Mouse (Mus musculus): Measurements from ENCODE around the gene Palm3.
A peak's percentile ranks its signal among the peaks of the same experiment; 100 is the strongest.

The Palm3 gene

GRCm38 (mm10) chr8:84025863-84026262, 4.6 kb downstream of the Palm3 start:
- DNase-seq, result peak; percentile 76

- DNase-seq, result no peak
These were observed 6.2 kb downstream of the Palm3 start for GRCm38 (mm10) chr8:84027449-84027848.

GRCm38 (mm10) chr8:84029272-84029671, 8.0 kb downstream of the Palm3 start:
- DNase-seq, result no peak

- no peak for DNase-seq
These were observed 11.5 kb downstream of the Palm3 start for GRCm38 (mm10) chr8:84032777-84033176.

GRCm38 (mm10) chr8:84038015-84038414, 16.7 kb downstream of the Palm3 start:
- no peak for DNase-seq

GRCm38 (mm10) chr8:84039050-84039449, 17.8 kb downstream of the Palm3 start:
- peak; percentile 66 for DNase-seq

- DNase-seq, result peak; percentile 52
These were observed 21.0 kb downstream of the Palm3 start, which contains the start of gene Il27ra for GRCm38 (mm10) chr8:84042066-84042947. Il27ra (minus strand) TSS chr8:84042589.

GRCm38 (mm10) chr8:84042948-84043342, 21.7 kb downstream of the Palm3 start:
- no peak for DNase-seq

GRCm38 (mm10) chr8:84044103-84044502, 22.8 kb downstream of the Palm3 start:
- no peak for DNase-seq

GRCm38 (mm10) chr8:84044900-84045299, 23.6 kb downstream of the Palm3 start, which contains the start of gene Rln3:
Rln3 (minus strand) TSS chr8:84045000.
- no peak for DNase-seq

- no peak for DNase-seq
These were observed 25.2 kb downstream of the Palm3 start for GRCm38 (mm10) chr8:84046505-84046904.

GRCm38 (mm10) chr8:84048171-84048570, 26.9 kb downstream of the Palm3 start:
- no peak for DNase-seq

- DNase-seq, result peak; percentile 27
These were observed 31.5 kb downstream of the Palm3 start for GRCm38 (mm10) chr8:84052746-84053145.

- no peak for DNase-seq
These were observed 32.0 kb downstream of the Palm3 start for GRCm38 (mm10) chr8:84053229-84053628.

- DNase-seq, result no peak
These were observed 36.6 kb downstream of the Palm3 start for GRCm38 (mm10) chr8:84057827-84058226.

- DNase-seq, result no peak
These were observed 38.0 kb downstream of the Palm3 start for GRCm38 (mm10) chr8:84059226-84059625.

- DNase-seq, result no peak
These were observed 39.0 kb downstream of the Palm3 start for GRCm38 (mm10) chr8:84060245-84060644.

- DNase-seq, result no peak
These were observed 42.8 kb downstream of the Palm3 start for GRCm38 (mm10) chr8:84063861-84064610.

GRCm38 (mm10) chr8:84065037-84065436, 43.8 kb downstream of the Palm3 start, which contains the start of gene Gm10643:
Gm10643 (minus strand) TSS chr8:84065137.
- no peak for DNase-seq

- no peak for DNase-seq
These were observed 44.3 kb downstream of the Palm3 start for GRCm38 (mm10) chr8:84065457-84066072.

- peak; percentile 97 for DNase-seq
These were observed 45.1 kb downstream of the Palm3 start, which contains the start of gene Rfx1 for GRCm38 (mm10) chr8:84066291-84066930. Rfx1 (plus strand) TSS chr8:84066834.

GRCm38 (mm10) chr8:84067047-84067573, 45.8 kb downstream of the Palm3 start:
- DNase-seq, result peak; percentile 97
